Comparison of ENCODE assay signal across 8 mouse cellular contexts in the genomic region with DNA sequence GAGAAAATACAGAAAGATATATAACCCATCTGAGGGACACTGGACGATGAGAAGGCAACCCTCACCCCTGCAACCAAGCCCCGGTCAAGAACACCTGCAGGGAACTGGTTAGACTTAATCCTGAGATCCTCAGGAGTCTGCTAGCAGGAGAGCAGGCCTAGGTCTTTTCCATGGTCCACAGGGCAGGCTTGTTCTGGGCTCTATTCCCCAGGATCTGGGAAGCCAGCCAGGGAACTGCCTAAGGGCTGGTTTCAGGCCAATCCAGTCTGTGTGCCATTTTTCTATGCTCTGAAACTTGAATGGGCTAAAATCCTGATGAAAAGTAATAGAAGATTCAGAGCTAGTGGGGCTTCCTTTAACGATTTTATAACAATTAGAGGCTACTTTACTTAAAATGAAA.
DNase-seq lines count a peak whose midpoint lies in the region; ATAC-seq lines count a peak whose summit lies in the region.

No protein-coding gene starts in this region.

- DNase-seq in forebrain, embryonic 10.5 days (ENCODE audit: extremely low spot score, low spot score), result no peak
- peak; percentile 68 for DNase-seq in adrenal gland, adult 2 months
- peak; percentile 82 for DNase-seq in kidney, postnatal 14 days
- DNase-seq in lung, postnatal 4 days, result peak; percentile 16 to 24
- no peak for DNase-seq in c-Kit-positive CD71-positive TER-119-positive erythroid progenitor cells, embryonic 14.5 days (ENCODE audit: low spot score)

- WGBS in forebrain, embryonic 13.5 days, result 40% methylated on average over 3 of the region's 3 CpGs
- 78% methylated on average over 3 of the region's 3 CpGs for WGBS in forebrain, embryonic 10.5 days
- 13% methylated on average over 3 of the region's 3 CpGs for WGBS in forebrain, embryonic 16.5 days
- 59% methylated on average over 3 of the region's 3 CpGs for WGBS in liver, embryonic 12.5 days (ENCODE audit: insufficient replicate concordance)

- H3K27me3 ChIP-seq in forebrain, embryonic 13.5 days, result no peaks in the 10 kb centered on the region
- no peaks in the 10 kb centered on the region for H3K27me3 ChIP-seq in forebrain, embryonic 10.5 days (ENCODE audit: poor library complexity, severe bottlenecking)
- no peaks in the 10 kb centered on the region for H3K27me3 ChIP-seq in forebrain, embryonic 16.5 days (replicated peaks; ENCODE audit: control insufficient read depth, insufficient read depth, low read length)
- peaks cover 3% of the 10 kb centered on the region; the same call in 1 of the 2 replicates for H3K27me3 ChIP-seq in liver, embryonic 12.5 days (replicated peaks)

- H3K4me3 ChIP-seq in forebrain, embryonic 13.5 days, result no peak overlapping the region
- no peak overlapping the region for H3K4me3 ChIP-seq in forebrain, embryonic 10.5 days
- H3K4me3 ChIP-seq in forebrain, embryonic 16.5 days (replicated peaks; ENCODE audit: low read length), result no peak overlapping the region
- H3K4me3 ChIP-seq in liver, embryonic 12.5 days, result no peak overlapping the region

- peak; percentile 85 for ATAC-seq in forebrain, embryonic 13.5 days
- peak; percentile 90 for ATAC-seq in forebrain, embryonic 16.5 days
- no peak for ATAC-seq in liver, embryonic 12.5 days

- peaks cover 20% of the 10 kb centered on the region; the same call in 1 of the 2 replicates for H3K4me1 ChIP-seq in forebrain, embryonic 13.5 days
- peaks cover 3% of the 10 kb centered on the region; the same call in 1 of the 2 replicates for H3K4me1 ChIP-seq in forebrain, embryonic 10.5 days
- H3K4me1 ChIP-seq in forebrain, embryonic 16.5 days (replicated peaks; ENCODE audit: control insufficient read depth, insufficient read depth, low read length), result peaks cover 24% of the 10 kb centered on the region
- H3K4me1 ChIP-seq in liver, embryonic 12.5 days, result no peaks in the 10 kb centered on the region

- no peak overlapping the region for H3K4me2 ChIP-seq in forebrain, embryonic 13.5 days
- no peak overlapping the region for H3K4me2 ChIP-seq in forebrain, embryonic 16.5 days (ENCODE audit: low read length)
- no peak overlapping the region for H3K4me2 ChIP-seq in liver, embryonic 12.5 days

- no peaks in the 10 kb centered on the region for H3K9me3 ChIP-seq in forebrain, embryonic 13.5 days (replicated peaks)
- H3K9me3 ChIP-seq in forebrain, embryonic 10.5 days, result no peaks in the 10 kb centered on the region
- H3K9me3 ChIP-seq in forebrain, embryonic 16.5 days (ENCODE audit: control insufficient read depth, low read length), result no peaks in the 10 kb centered on the region
- H3K9me3 ChIP-seq in liver, embryonic 12.5 days (replicated peaks), result no peaks in the 10 kb centered on the region

- no peaks in the 10 kb centered on the region for H3K36me3 ChIP-seq in forebrain, embryonic 13.5 days (ENCODE audit: poor library complexity, severe bottlenecking)
- no peaks in the 10 kb centered on the region for H3K36me3 ChIP-seq in forebrain, embryonic 10.5 days (replicated peaks)
- H3K36me3 ChIP-seq in forebrain, embryonic 16.5 days (ENCODE audit: control insufficient read depth, insufficient read depth), result no peaks in the 10 kb centered on the region
- H3K36me3 ChIP-seq in liver, embryonic 12.5 days, result no peaks in the 10 kb centered on the region

- H3K27ac ChIP-seq in forebrain, embryonic 13.5 days, result peak overlapping the region; percentile 79
- no peak overlapping the region for H3K27ac ChIP-seq in forebrain, embryonic 10.5 days
- H3K27ac ChIP-seq in forebrain, embryonic 16.5 days (ENCODE audit: low read length), result peak overlapping the region; percentile 26; the same call in 1 of the 2 replicates
- no peak overlapping the region for H3K27ac ChIP-seq in liver, embryonic 12.5 days

- no peak overlapping the region for H3K9ac ChIP-seq in forebrain, embryonic 13.5 days
- H3K9ac ChIP-seq in forebrain, embryonic 16.5 days (replicated peaks; ENCODE audit: low read depth, low read length), result no peak overlapping the region
- H3K9ac ChIP-seq in liver, embryonic 12.5 days, result no peak overlapping the region

Comparison
In these comparisons a context has a peak if more than half of its experiments do, and no peak if none do; other contexts are left out.
1. H3K27ac ChIP-seq: peak in forebrain, embryonic 13.5 days (single experiment) and forebrain, embryonic 16.5 days (single experiment); none in forebrain, embryonic 10.5 days (single experiment) and liver, embryonic 12.5 days (single experiment).
2. DNase-seq: peak in adrenal gland, adult 2 months (single experiment), kidney, postnatal 14 days (single experiment) and lung, postnatal 4 days (2 of 2); none in forebrain, embryonic 10.5 days (single experiment) and c-Kit-positive CD71-positive TER-119-positive erythroid progenitor cells, embryonic 14.5 days (single experiment).